Mouse (Mus musculus): ENCODE results near the gene Sept6.
A peak's percentile ranks its signal among the peaks of the same experiment; 100 is the strongest.
"Not testable (repeated sequence)": the region's sequence is repeated elsewhere in the genome, so short reads cannot be mapped to it uniquely, and the experiment has no call there.

The Sept6 gene

DNA sequence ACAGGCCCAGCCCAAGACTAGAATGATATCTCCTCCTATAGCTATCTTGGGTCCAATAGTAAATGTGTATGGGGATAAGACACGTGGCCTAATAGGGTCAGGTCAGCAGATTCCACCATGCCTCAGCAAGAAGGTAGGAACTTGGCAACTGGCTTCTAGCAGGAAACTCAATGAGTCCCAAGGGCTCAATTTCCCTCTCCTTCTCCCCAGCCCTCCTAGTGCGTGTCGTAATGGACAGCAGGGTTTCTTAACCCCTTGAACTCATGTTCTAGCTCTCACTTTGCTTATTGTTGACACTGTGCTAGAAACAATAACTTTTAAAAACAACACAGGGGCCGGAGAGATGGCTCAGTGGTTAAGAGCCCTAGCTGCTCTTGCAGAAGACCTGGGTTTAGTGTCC, 22.1 kb downstream of the Sept6 start:
- DNase-seq, result no peak

DNA sequence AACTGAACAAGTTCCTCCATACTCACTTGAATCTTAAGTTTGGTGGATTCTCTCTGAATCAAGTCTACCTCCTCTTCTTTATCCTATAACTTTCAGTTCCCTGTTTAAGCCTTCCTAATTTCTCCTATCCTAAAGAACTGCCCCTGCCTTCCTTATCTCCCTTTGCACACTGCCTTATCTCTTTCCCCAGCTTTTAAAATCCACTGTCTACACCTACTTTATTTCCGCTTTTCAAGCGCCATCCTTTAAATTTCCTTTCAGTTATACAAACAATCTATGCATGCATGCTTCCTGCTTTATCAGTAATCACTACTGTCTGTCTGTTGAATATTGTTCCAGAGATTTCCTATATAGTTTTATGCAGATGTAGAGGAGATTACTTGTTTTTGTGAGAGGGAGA, 34.9 kb downstream of the Sept6 start:
- DNase-seq, result no peak

DNA sequence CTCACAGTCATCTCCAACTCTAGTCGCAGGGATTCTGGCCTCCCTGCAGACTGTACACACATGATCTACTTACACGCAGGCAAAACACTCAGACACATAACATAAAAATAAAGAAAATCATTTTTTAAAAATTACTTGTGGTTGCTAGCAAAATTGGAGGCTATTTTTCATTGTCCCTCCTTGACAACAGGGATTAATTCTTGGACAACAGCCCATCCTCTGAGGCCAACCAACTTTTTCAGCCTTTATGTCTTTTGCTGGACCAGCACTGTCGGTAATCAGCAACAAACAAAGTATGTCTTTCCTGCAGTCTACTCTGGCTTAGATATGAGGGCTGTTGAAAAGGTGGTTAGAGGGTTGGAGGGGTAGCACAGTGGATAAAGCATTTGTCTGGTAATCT, 50.5 kb downstream of the Sept6 start:
- no peak for DNase-seq

DNA sequence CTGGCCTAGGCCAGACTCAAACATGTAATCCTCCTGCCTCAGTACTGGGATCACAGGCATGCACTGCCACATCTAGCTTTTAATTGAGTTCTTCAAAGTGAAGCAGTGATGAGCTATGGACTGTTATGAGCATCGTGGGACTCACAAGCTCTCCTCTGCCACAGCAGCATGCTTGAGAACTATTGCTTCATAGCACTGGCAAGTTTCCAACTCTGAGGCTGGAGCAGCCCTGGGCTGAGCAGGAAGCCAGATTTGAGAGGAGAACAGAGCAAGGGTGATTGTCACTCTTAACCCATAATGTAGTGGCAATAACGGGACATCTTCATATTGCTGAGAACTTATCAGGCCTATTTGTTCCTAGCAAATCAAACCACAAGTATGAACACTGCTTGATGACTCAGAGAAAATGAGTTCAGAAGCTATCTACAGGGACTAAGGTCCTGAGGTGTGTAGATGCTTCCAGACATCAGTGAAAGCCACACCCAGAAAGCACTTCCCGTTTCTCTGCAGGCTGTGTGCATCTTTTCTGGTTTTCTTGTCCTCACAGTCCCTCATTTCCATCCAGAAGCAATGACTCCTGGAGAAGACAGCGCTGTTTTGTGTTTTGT, 51.7 kb downstream of the Sept6 start:
- DNase-seq, result no peak

DNA sequence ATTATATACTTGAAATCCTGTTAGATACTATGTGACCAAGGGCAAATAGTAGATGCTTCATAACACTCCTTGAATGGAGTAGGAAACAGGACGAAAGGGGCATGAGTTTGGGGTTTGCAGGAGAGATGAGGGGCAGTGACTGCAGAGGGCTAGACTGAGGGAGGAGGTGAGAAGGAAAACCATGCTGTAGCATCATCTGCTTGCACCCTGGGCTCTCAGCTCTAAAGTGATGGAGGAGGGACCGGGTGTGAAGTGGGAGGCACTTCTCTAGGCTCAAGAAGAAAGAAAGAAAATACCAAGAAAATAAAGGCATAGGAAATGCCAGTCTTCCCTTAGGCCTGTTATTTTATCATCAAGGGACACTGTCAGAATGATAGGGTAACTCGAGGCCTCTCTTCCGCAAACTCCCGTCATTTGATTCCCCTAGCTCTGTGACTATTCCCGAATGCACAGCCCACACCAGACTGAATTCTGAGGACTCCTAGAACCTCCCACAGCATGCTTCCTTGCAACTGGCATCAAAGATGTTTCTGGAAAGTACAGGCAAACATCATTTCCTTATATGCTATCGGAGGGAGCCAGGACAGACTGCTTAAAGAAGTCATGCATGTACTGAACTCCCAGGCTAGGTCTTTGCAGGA, 56.1 kb downstream of the Sept6 start:
- DNase-seq, result no peak

DNA sequence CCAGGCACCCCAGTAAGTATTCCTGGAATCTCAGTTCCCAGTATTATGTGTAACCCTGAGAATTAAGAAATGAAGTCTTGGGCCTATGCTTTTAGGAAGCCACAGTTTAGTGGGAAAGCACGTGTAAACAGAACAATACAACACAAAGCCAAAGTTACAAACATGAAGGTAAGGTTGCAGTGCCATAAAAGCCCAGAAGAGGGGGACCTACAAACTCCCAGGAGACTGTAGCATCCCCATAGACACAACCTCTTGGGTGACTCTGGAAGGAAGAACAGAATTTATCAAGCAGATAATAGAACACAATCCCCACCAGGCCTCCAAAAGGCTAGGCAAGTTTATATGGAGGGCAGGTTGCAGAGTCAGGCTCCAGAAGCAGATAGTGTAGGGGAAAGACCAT, 61.0 kb downstream of the Sept6 start:
- no peak for DNase-seq

DNA sequence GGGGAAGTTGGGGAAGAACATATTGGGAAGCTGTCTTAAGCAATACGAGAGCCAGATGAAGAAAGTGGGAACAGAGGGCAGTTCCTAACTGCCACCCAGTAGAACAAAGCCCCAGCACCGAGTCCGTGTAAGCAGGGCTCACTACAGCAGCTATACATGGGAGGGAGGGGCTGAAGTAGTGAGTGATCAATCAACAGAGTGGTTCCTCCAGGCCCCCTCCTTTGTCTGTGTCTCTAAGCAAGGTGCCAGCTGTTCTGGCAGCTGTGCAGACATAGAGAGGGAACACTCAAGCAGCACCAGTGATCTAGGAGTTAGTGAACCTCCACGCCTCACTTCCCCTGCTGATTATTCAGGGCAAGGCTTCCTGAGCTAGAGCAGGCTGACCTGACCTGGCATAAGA, 61.9 kb downstream of the Sept6 start:
- DNase-seq, result no peak

DNA sequence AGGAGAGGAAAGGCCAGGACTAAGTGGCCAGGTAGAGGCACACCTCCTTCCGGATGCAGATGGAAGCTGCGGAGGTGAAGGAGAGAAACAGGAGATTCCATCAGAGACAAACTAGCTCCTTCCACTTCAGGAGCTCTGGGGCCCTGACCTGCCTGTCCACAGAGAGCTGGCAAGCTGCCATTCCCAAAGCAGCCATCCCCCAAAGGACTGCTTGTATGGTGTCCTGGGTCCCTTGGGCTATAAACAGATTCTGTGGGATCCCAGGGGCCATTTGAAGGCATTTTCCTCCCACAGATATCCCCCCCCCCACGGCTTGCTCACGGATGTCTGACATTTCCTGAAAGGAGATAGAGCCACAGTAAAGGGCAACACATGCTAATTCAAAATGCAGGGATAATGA, 62.8 kb downstream of the Sept6 start:
- DNase-seq, result no peak

DNA sequence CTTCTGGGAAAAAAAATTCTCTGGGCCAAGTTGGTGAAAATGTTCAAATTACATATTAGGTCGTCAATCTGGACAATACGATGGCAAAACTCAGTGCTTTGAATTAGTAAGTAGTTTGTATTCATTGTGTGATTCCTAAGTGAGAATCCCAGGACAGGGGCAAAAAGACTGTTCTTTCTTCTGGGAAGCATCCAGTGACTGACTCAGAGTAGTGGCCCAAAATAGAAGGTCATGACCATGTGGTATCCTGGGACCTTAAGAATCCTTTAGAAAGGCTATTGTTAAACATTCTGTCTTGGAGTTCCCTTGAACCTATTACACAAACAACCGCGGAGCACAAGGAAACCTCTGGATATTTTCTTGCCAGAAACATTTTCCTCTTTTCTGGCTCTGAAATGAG, 70.2 kb downstream of the Sept6 start:
- DNase-seq, result no peak

DNA sequence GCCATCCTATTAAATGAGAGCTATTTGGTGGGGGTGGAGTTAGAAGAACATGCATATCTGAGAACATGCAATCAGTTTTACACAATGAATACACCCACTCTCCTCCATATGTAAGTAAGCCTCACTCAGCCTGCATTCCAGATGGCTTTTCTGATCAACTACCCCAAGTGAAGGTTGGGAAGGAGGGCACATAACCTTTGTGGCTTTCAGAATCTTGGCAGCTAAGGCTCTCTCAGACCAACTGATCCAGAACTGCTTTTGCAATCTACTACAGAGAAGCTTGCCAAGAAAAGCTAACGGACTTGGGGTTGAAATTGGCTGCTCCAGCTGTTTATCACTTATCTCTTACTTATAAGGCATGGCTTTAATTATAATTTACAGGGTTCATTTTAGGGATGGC, 73.8 kb downstream of the Sept6 start:
- no peak for DNase-seq

DNA sequence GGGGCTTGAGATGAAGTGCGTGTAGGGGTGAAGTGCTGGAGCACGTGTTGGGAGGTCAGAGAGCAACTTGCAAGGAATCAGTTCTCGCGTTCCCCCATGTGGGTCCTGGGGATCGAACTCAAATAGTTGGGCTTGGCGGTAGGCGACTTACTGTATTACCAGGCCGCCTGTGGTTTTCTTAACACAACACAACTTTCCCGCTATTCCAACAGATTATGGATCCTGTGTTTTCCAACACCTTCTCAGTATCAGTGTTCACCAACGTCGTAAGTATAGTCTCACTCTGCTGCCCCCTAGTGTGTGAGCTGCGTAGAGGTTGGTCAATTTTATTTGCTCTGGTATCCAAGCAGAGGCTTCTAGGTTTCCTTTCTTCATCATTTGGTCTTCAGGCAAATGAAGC, 80.3 kb downstream of the Sept6 start:
- DNase-seq, result peak in 1 of 2 experiments; percentile 16

DNA sequence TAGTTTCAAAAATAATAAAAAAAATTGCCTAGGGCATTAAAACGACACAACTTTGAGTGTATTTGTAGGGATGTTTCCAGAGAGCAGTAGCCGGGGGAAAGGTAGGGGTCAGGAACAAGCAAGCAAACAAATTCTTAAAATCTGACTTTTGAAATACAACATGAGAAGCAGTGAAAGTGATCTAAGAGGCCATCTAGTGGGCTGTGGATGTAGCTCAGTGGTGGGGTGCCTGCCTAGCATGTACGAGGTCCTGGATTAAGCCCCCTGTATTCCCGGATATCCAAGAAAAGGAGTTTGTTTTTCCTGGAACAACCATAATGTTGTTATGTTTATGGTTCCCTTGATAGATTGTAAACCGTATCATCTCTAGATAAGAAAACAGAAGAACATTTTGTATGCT, 85.1 kb downstream of the Sept6 start:
- no peak for DNase-seq

DNA sequence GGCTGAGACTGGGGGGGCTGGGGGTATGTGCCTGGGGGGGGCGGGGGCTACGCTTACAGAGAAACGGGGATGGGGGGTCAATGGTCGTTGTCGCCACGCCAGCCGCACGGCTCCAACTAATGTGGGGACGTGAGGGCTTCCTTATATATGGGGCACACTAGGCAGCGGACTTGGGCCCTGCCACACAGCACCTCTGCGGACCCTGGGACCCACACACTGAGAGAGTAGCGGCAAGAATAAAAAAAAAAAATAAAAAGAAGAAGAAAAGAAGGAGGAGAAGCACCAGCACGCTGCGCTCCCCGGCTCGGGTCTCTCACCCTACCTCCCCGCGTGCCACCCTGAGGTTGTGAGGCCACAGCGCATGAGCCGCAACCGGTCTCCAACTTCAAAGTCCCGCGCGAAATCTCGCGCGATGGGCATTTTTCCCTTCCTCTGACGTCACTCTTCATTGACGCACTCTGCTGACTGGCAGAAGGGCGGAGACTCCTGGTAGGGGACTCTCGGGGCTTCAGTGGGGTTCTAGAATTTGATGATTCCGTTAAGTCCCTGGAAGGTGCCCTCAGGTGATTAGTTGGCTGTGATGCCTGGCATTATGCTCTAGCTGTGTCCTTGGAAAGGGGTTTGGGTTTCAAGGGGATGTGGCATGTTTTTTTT, 88.4 kb downstream of the Sept6 start:
- DNase-seq, result peak; percentile 83 to 91

DNA sequence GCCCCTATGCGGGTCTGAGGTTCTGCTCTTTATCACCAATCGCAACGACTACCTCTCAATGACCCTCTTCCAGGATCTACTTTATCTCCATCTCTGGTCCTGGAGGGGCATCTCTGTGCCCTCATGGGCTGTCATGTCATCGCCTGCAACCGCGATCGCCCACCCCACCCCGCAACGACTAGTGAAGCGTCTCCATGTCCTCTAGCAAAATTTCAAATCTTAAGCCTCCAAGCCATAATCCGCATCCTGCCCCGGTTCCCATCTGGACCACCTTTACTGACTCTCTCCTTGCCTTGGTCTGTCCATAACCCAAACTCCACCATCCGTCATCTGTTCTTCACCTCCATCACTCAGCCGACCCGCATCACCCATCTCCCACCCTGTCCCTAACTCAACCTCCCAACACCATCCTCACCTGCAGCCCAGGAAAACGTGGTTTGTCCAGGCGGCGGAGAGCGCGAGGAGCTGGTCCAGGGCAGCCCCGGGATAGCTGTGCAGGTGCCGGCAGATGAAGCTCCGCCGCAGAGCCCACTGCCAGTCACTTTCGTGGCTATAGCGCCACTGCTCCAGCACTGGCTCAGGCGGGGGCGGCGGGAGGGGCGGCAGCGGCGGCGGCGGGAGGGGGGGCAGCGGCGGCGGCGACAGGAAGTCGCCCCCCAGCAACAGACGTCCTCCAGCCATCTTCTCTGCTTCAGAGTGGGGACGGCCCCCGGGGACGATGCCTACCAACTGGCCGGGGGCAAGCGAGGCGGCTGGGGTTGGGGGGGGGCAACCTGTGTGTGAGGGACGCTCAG, 89.1 kb downstream of the Sept6 start, which contains the start of gene Nkrf:
TSS of gene Nkrf (minus strand) at position 579 of the 794 bp plus-strand sequence.
- peak; percentile 24 to 31 for DNase-seq

DNA sequence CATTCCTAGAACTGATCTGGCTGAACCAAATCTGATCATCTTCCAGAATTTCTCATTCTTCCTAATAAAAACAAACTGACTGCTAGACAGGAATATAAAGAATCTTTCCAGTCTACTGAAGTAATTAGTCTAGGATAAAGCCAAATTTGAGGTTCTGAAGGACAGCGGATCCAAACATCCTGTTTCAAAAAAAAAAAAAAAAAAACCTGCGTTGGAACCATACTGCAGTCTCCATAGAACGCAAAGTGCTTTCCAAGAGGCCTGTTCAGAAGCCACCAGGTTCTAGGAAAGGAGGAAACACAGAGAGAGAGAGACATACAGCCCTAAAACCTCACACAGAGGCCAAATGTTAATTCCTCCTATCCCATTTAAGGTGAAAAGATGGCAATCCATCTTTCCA, 89.9 kb downstream of the Sept6 start:
- DNase-seq, result no peak

DNA sequence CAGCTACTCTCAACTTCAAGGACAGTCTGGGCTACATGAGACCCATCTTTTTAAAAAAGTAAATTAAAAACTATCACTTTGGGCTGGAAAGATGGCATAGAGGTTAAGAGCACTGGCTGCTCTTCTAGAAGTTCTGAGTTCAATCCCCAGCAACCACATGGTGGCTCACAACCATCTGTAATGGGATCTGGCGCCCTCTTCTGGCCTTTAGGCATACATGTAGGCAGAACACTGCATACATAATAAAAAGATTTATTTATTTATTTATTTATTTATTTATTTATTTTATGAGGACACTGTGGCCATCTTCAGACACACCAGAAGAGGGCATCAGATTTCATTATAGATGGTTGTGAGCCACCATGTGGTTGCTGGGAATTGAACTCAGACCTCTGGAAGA, 92.7 kb downstream of the Sept6 start:
- not testable (repeated sequence) for DNase-seq

DNA sequence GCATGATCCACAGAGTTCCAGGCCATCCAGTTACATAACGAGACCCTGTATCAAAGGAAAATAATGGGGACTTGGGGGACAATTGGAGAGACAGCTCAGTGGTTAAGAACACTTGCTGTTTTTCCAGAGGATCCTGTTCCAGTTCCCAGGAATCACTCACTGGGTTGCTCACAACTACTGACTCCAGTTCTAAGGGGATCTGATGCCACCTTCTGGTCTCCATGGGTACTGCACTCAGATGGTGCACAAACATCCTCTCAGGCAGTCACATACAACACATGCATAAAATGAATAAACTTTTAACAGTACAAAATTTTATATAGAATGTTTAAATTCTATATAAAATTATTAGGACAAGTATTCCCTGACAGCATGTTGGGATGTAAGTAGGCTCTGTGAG, 106.9 kb downstream of the Sept6 start:
- DNase-seq, result no peak

DNA sequence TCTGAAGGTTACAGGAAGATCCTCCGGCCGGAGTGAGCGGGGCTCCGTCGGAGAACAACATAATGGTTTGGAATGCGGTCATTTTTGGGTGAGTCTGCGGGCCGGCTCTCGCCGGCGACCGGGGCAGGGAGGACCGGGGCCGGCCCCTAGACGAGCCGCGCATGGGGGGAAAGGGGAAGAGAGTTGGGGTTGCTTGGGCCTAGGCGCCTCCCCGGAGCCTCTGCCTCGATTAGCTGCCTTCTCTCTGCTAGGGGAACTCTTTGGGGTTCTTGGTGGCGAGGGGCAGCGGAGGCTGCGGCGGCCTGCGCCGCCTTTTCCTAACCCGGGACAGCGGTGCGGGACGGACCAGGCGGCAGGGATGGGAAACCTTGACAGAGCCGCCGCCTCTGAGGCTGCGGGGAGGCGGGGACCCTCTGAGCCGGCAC, 116.9 kb downstream of the Sept6 start:
- DNase-seq, result no peak

DNA sequence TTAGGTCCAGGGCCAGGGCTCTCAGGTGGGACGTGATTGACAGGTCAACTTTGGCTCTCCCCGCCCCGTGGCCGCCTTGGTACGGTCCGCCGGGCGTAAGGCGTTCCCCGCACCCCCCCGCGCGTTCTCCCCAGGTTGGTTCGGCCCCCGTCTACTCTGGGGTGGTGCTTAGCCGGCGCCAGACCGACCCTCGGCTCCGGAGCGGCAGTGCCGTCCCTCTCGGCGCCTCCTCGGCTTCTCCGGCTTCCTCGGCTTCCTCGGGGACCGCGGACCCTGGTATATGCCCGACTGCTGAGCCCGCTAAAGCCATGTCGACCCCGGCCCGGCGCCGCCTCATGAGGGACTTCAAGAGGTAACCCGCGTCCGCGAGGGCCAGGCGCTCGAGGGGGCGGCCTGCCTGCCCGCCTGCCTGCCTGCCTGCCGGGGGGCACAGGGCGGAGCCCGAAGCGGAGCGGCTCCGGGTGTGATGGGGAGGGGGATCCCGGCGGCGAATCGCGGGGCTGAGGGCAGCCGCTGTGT, 117.4 kb downstream of the Sept6 start:
- peak; percentile 73 to 80 for DNase-seq

DNA sequence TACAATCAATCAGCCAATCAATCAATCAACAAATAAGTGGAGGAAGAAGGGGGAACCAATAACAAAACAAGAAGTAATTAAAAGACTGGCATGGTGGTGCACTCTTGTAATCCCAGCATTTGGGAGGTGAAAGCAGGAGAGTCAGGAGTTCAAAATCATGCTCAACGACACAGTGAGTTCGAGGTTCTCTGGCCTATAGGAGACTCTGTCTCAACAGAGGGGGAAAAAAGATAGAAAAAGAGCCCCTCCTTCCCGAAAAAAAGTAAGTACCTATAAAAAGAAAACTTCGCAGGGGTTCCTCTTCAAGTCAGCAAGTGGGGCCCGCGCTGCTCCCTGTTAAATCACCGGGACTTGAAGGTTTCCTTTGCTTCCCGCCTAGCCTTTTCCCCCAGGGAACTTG, 117.8 kb downstream of the Sept6 start, which contains the start of the genes Ube2a and C330007P06Rik:
TSS of gene Ube2a (plus strand) at position 136 of the 400 bp plus-strand sequence.
TSS of gene C330007P06Rik (minus strand) at position 347 of the 400 bp plus-strand sequence.
- no peak for DNase-seq

DNA sequence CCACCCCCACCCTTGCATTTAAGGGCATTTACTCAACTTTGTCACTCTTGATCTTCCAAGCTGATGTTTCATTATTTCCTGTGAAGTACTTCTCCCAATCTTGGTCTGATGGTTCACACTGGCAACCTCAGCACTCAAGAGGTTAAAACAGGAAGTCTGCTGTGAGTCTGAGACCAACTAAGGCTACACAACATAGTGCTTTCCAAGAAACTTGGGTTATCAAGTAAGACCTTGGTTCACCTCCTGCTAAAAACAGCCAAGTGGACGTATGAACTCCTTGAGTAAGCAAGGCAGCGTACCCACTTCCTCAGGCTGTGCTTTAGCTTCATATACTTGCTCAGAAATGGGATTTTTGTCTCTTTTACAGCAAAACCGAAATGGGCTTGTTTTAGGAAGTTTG, 121.2 kb downstream of the Sept6 start:
- no peak for DNase-seq

DNA sequence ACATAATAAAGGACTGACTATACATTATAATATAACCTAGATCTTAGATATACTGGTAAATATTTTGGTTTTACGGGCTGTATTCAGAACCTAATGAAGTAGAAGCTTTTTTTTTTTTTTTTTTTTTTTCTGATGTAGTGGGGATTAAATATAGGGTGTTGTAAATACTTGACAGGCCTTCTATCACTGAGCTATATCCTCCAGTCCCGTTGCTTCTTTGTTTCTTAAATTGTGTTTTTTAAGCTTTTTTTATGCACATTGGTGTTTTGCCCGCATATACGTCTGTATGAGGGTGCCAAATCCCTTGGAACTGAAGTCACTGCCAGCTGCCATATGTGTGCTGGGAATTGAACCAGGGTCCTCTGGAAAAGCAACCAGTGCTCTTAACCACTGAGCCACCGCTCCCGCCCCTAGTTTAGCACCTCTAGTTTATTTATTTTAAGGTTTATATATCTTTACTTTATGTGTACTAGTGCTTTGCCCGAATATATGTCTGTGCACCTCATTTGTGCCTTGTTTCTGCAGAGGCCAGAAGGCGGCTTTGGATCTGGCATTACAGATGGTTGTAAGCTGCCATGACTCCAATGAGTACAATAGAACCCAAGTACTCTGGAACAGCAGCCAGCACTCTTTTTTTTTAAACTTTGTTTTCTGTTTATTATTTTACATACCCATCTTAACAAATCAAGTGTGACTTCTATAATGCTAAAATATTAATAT, 126.8 kb downstream of the Sept6 start:
- no peak for DNase-seq

Data from thymus, adult 18-20 months (tissue).